Mouse (Mus musculus): ENCODE data around the gene Hhip. TPM values are rescaled to one million over a fixed set of nuclear protein-coding genes. Genes with fewer than 3 reads are reported as not detected.
"Not testable (repeated sequence)": the region's sequence is repeated elsewhere in the genome, so short reads cannot be mapped to it uniquely, and the experiment has no call there.

The Hhip gene
- total RNA-seq, 2 experiments from 2014 or later = 0.23 to 0.45 TPM

GRCm38 (mm10) chr8:79992121-79992848, 65.5 kb downstream of the Hhip start:
- no peak for DNase-seq

GRCm38 (mm10) chr8:79991420-79991819, 66.4 kb downstream of the Hhip start:
- not testable (repeated sequence) for DNase-seq

GRCm38 (mm10) chr8:79984946-79985345, 72.9 kb downstream of the Hhip start:
- DNase-seq = no peak

GRCm38 (mm10) chr8:79982144-79982543, 75.7 kb downstream of the Hhip start:
- no peak for DNase-seq

- no peak for DNase-seq
Measured at GRCm38 (mm10) chr8:79966159-79966558, 91.6 kb downstream of the Hhip start.

GRCm38 (mm10) chr8:79952857-79953256, 104.9 kb downstream of the Hhip start:
- DNase-seq = no peak

- no peak for DNase-seq
Measured at GRCm38 (mm10) chr8:79950376-79950775, 107.4 kb downstream of the Hhip start.

- no peak for DNase-seq
Measured at GRCm38 (mm10) chr8:79945501-79946076, 112.2 kb downstream of the Hhip start.

- DNase-seq = no peak
Measured at GRCm38 (mm10) chr8:79941070-79941469, 116.7 kb downstream of the Hhip start.

GRCm38 (mm10) chr8:79936856-79937445, 120.9 kb downstream of the Hhip start:
- no peak for DNase-seq

- DNase-seq = no peak
Measured at GRCm38 (mm10) chr8:79935793-79936192, 122.0 kb downstream of the Hhip start.

- DNase-seq = no peak
Measured at GRCm38 (mm10) chr8:79929202-79929601, 128.6 kb downstream of the Hhip start.

- no peak for DNase-seq
Measured at GRCm38 (mm10) chr8:79917211-79917610, 140.6 kb downstream of the Hhip start.
